Mouse (Mus musculus): ENCODE data around the gene Pmepa1.

DNA sequence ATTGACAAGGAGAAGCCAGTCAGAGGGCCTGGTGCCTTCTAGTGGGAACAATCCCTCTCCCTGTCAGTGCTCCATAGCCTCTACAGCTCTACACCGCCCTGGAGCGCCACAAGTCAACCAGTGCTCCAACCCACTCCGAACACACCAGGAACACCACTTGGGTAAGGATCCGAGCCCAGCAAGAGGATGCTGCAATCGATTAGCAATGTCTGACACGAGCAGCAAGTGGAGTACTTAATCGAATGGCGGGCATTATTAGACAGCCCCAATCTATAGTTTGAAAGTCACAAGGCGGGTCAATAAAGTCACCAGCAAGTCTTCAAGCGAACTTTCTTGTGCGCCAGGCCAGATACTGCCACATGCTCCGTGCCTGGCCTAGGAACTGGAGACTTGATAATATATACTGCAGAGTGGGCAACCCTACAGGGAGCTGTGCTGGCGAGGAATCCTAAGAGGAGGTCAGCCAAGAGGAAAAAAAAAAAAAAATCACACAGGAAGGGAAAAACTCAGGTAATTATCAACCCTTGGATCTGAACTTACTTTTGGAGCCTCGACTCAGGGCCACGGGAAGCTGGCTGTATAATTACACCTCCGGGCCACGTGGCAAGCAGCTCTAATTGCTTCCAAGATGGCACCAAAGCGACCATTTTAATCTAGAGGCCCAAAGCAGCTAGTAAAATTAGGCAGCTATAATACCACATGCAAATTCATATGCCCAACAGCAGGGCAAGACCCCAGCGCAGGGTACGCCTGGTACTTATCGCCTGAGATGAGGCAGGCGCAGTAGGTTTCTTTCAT lies 10.7 kb downstream of the Pmepa1 start:
- TF ChIP-seq CTCF (IDR thresholded peaks at IDR 0.05; ENCODE audit: extremely low read depth, insufficient read depth, insufficient read length, insufficient replicate concordance) (no peak), POLR2A (IDR thresholded peaks at IDR 0.05; ENCODE audit: low read depth, low read length) (no peak)
